Mouse (Mus musculus) lung, embryonic 14.5 days (tissue): Measurements from ENCODE around the gene Zbtb46. TPM values are rescaled to one million over a fixed set of nuclear protein-coding genes. Genes with fewer than 3 reads are reported as not detected.

Source experiments
- ATAC-seq: fragments of 200-750 bp; cut with Nextera tagmentation; 2 replicates; pipeline ENCODE4 v1.8.0; 2017; ENCODE audit warnings: mild to moderate bottlenecking, moderate TSS enrichment, moderate library complexity; ENCODE audit not compliant: insufficient read depth
- DNase-seq: peaks from one replicate; pipeline ENCODE4 v3.0.0-alpha.2; 2015
- H3K27ac ChIP-seq: fragments of 300-500 bp; sonication (generic); 2 replicates; pipeline ENCODE4 v1.5.1; 2014; ENCODE audit warnings: low read depth, mild to moderate bottlenecking, moderate library complexity
- H3K27me3 ChIP-seq: fragments of 300-500 bp; sonication (generic); 2 replicates; pipeline ENCODE4 v1.6.1; 2014; ENCODE audit warnings: low read length, control low read depth; ENCODE audit not compliant: insufficient read depth
- H3K36me3 ChIP-seq: fragments of 300-500 bp; sonication (generic); 2 replicates; pipeline ENCODE4 v1.6.1; 2014; ENCODE audit warnings: control low read depth; ENCODE audit not compliant: insufficient read depth
- H3K4me1 ChIP-seq: fragments of 300-500 bp; sonication (generic); 2 replicates; pipeline ENCODE4 v1.6.1; 2014; ENCODE audit warnings: antibody characterized with exemption, control low read depth; ENCODE audit not compliant: insufficient read depth
- H3K4me2 ChIP-seq: fragments of 300-500 bp; sonication (generic); 2 replicates; pipeline ENCODE4 v1.6.1; 2014; ENCODE audit warnings: mild to moderate bottlenecking
- H3K4me3 ChIP-seq: fragments of 300-500 bp; sonication (generic); 2 replicates; pipeline ENCODE4 v1.5.1; 2014; ENCODE audit warnings: low read depth, low read length
- H3K9ac ChIP-seq: fragments of 300-500 bp; sonication (generic); 2 replicates; pipeline ENCODE4 v1.6.1; 2014
- H3K9me3 ChIP-seq: fragments of 300-500 bp; sonication (generic); 2 replicates; pipeline ENCODE4 v1.6.1; 2016; ENCODE audit warnings: low read depth, low read length, control low read depth
- CTCF ChIP-seq: IDR thresholded peaks from 2 replicates; pipeline ENCODE4 v1.5.1; 2016; ENCODE audit warnings: antibody characterized with exemption, low read depth
- WGBS: fragments of 180-500 bp; shearing (Covaris S2); extraction: QIAGEN DNeasy Blood & Tissue Kit; methylation state at CpG from one replicate; pipeline ENCODE4 v1.1.7; 2014; 5-methylcytosine and 5-hydroxymethylcytosine counted together
- polyA plus RNA-seq: library from polyadenylated mRNA; unstranded; fragments of >200 nt; fragmentation: Nextera tagmentation; extraction: Ambion mirVana; gene quantifications from 2 replicates; pipeline ENCODE4 v1.2.1, GENCODE M21; 2014

The Zbtb46 gene
- polyA plus RNA-seq, 1 experiment from 2014 or later = 14.6 TPM

GRCm38 (mm10) chr2:181455899-181456298, 3.3 kb downstream of the Zbtb46 start:
- Histone ChIP-seq H3K36me3 (no peaks in the 10 kb centered on the region), H3K27me3 (peaks cover 10% of the 10 kb centered on the region; the same call in 1 of the 2 replicates), H3K27ac (no peak overlapping the region), H3K4me3 (no peak overlapping the region), H3K9ac (no peak overlapping the region), H3K9me3 (no peaks in the 10 kb centered on the region), H3K4me1 (peaks cover 4% of the 10 kb centered on the region; the same call in 1 of the 2 replicates), H3K4me2 (no peak overlapping the region)
- TF ChIP-seq CTCF = no peak
- ATAC-seq = no peak
- 56% methylated on average over 2 of the region's 2 CpGs for WGBS
- peak; percentile 80 for DNase-seq

GRCm38 (mm10) chr2:181453274-181453673, 6.0 kb downstream of the Zbtb46 start:
- H3K9ac ChIP-seq = no peak overlapping the region
- H3K9me3 ChIP-seq = no peaks in the 10 kb centered on the region
- TF ChIP-seq CTCF = peak; percentile 33
- WGBS = 39% methylated on average over 1 of the region's 1 CpGs
- DNase-seq (no peak), ATAC-seq (no peak)
- no peak overlapping the region for H3K27ac ChIP-seq
- no peaks in the 10 kb centered on the region for H3K4me1 ChIP-seq
- no peak overlapping the region for H3K4me3 ChIP-seq
- H3K4me2 ChIP-seq = no peak overlapping the region
- no peaks in the 10 kb centered on the region for H3K36me3 ChIP-seq
- peaks cover 6% of the 10 kb centered on the region; the same call in 1 of the 2 replicates for H3K27me3 ChIP-seq

GRCm38 (mm10) chr2:181452181-181452580, 7.0 kb downstream of the Zbtb46 start:
- H3K9me3 ChIP-seq = no peaks in the 10 kb centered on the region
- no peak for ATAC-seq
- H3K27me3 ChIP-seq = no peaks in the 10 kb centered on the region
- WGBS = 69% methylated on average over 4 of the region's 4 CpGs
- H3K4me2 ChIP-seq = no peak overlapping the region
- H3K27ac ChIP-seq = no peak overlapping the region
- H3K4me1 ChIP-seq = no peaks in the 10 kb centered on the region
- no peak overlapping the region for H3K9ac ChIP-seq
- TF ChIP-seq CTCF = no peak
- DNase-seq = no peak
- H3K36me3 ChIP-seq = no peaks in the 10 kb centered on the region
- no peak overlapping the region for H3K4me3 ChIP-seq

DNA sequence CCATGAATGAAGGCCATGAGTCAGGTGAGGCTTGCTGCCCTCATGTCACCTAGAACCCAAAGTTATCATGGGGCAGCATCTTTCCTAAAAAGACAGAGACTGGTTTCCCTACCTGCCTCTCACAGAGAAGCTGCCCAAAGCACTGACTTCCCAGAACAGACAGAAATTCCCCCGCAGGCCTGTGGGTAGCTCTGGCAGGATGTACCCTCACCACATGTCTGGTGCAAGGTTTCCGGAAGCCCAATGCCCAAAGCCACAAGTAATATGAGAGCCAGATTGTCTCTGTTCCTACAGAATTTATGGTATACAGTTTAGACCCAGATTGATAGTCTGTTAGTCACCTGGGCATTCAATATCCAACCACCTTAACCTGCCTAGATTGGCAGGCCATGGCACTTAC, 16.2 kb downstream of the Zbtb46 start:
- TF ChIP-seq CTCF = no peak
- H3K4me1 ChIP-seq = no peaks in the 10 kb centered on the region

DNA sequence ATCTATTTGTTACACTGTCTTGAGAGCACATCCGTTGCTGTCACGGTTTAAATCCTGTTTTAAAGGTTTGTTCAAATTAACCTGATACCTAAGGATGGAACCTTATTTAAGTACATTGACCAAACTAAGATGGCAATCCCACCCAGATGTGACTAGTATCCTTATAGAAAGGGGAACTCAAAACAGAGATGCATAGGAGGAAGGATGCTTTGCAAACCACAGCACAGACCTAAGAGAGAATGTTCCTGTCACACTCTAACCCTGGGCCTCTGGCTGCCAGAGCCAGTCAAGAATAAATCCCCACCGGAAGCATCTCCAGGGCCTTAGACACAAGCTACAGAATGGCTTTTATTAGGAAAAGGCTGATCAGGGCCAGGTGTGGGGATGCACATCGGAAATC, 21.1 kb downstream of the Zbtb46 start:
- TF ChIP-seq CTCF = no peak
- DNase-seq = no peak
- WGBS = 80% methylated on average over 4 of the region's 4 CpGs
- no peak overlapping the region for H3K27ac ChIP-seq
- ATAC-seq = no peak
- no peak overlapping the region for H3K9ac ChIP-seq
- H3K4me3 ChIP-seq = no peak overlapping the region
- H3K36me3 ChIP-seq = no peaks in the 10 kb centered on the region
- H3K4me2 ChIP-seq = no peak overlapping the region
- no peaks in the 10 kb centered on the region for H3K9me3 ChIP-seq
- H3K27me3 ChIP-seq = no peaks in the 10 kb centered on the region
- H3K4me1 ChIP-seq = no peaks in the 10 kb centered on the region

More for the DNA sequence above, 16.2 kb downstream of the Zbtb46 start:
- Histone ChIP-seq H3K36me3 (no peaks in the 10 kb centered on the region), H3K9me3 (no peaks in the 10 kb centered on the region), H3K27ac (no peak overlapping the region), H3K4me3 (no peak overlapping the region), H3K27me3 (no peaks in the 10 kb centered on the region), H3K9ac (no peak overlapping the region), H3K4me2 (no peak overlapping the region)
- 93% methylated on average over 2 of the region's 2 CpGs for WGBS
- no peak for ATAC-seq
- DNase-seq = no peak

DNA sequence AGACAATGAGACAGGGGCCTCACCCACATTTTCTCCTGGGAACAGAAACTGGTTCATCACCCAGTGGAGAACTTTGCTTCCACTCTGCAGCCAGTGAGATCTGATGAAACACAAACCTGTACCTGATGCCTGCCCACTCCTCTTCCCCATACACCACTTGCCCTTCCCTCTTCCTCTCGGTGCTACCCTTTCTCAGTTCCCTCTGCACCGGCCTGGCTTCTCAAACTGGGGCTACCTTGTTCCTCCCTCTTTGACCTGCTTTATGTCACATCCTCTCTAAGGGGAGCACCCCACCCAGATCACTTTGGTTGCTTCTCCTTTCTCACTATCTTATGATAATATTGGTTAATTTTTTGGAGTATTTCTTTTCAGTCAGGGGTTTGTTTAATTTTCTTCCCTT, 23.0 kb downstream of the Zbtb46 start:
- H3K36me3 ChIP-seq = no peaks in the 10 kb centered on the region
- no peak overlapping the region for H3K4me3 ChIP-seq
- no peak for ATAC-seq
- no peak overlapping the region for H3K27ac ChIP-seq
- no peak for TF ChIP-seq CTCF
- no peaks in the 10 kb centered on the region for H3K9me3 ChIP-seq
- H3K4me2 ChIP-seq = no peak overlapping the region
- 82% methylated on average over 2 of the region's 2 CpGs for WGBS
- H3K4me1 ChIP-seq = no peaks in the 10 kb centered on the region
- no peaks in the 10 kb centered on the region for H3K27me3 ChIP-seq
- DNase-seq = no peak
- H3K9ac ChIP-seq = no peak overlapping the region

GRCm38 (mm10) chr2:181423834-181424233, 35.4 kb downstream of the Zbtb46 start:
- no peak for TF ChIP-seq CTCF
- no peak for DNase-seq
- no peak overlapping the region for H3K27ac ChIP-seq

More at GRCm38 (mm10) chr2:181423834-181424233, 35.4 kb downstream of the Zbtb46 start:
- H3K4me2 ChIP-seq = no peak overlapping the region
- no peaks in the 10 kb centered on the region for H3K4me1 ChIP-seq
- H3K4me3 ChIP-seq = no peak overlapping the region
- no peak for ATAC-seq
- no peaks in the 10 kb centered on the region for H3K27me3 ChIP-seq
- no peaks in the 10 kb centered on the region for H3K9me3 ChIP-seq
- WGBS = 91% methylated on average over 9 of the region's 9 CpGs
- H3K36me3 ChIP-seq = peaks cover 16% of the 10 kb centered on the region
- no peak overlapping the region for H3K9ac ChIP-seq
